Mouse (Mus musculus) liver, embryonic 14 days (tissue): ENCODE measurements around the gene Atpaf2. TPM values are rescaled to one million over a fixed set of nuclear protein-coding genes. Genes with fewer than 3 reads are reported as not detected.

ENCODE experiments used
- polyA plus RNA-seq: library from polyadenylated mRNA; depleted of rRNA; stranded (reverse); fragments of >200 nt; gene quantifications from 2 replicates; pipeline ENCODE4 v1.2.3, GENCODE M21; 2012; rRNA removed

The Atpaf2 gene
- 18.1 and 20.1 TPM in 2 replicates for polyA plus RNA-seq

GRCm38 (mm10) chr11:60417717-60418472 is at the start of gene Atpaf2:
Gene Atpaf2, minus strand, starts transcription at chr11:60418457.

GRCm38 (mm10) chr11:60454080-60454744 is 36.0 kb upstream of the Atpaf2 start, which contains the start of gene Drg2:
Gene Drg2, plus strand, starts transcription at chr11:60454591.

GRCm38 (mm10) chr11:60416963-60417716 is 1.1 kb downstream of the Atpaf2 start, which contains the start of gene Gid4:
Gene Gid4, plus strand, starts transcription at chr11:60417145.

GRCm38 (mm10) chr11:60352559-60353411 is 65.5 kb downstream of the Atpaf2 start, which contains the start of the genes Tom1l2 and Drc3:
Gene Tom1l2, minus strand, starts transcription at chr11:60352905.
Gene Drc3, plus strand, starts transcription at chr11:60353329.

Other genes starting within 250 kb of the Atpaf2 start
- gene Srebf1, start 195.9 kb downstream of the Atpaf2 start, polyA plus RNA-seq = 33.8 and 33.9 TPM in 2 replicates
- 4.8 and 5.0 TPM in 2 replicates for gene Tom1l2, start 65.6 kb downstream of the Atpaf2 start, polyA plus RNA-seq
- gene Drc3, start 65.1 kb downstream of the Atpaf2 start, polyA plus RNA-seq = 0.28 and 0.31 TPM in 2 replicates
- gene Gid4, start 1.3 kb downstream of the Atpaf2 start, polyA plus RNA-seq = 6.1 and 6.6 TPM in 2 replicates
- 20.7 and 24.3 TPM in 2 replicates for gene Drg2, start 36.1 kb upstream of the Atpaf2 start, polyA plus RNA-seq
- gene Myo15, start 50.9 kb upstream of the Atpaf2 start, polyA plus RNA-seq = 0.54 and 0.60 TPM in 2 replicates
- 6.9 and 8.4 TPM in 2 replicates for gene Alkbh5, start 117.9 kb upstream of the Atpaf2 start, polyA plus RNA-seq